Mouse (Mus musculus) bone marrow macrophage, adult 2 months (primary cell): ENCODE results near the gene Fgfr2.

Experiments
- CTCF ChIP-seq: IDR thresholded peaks from 2 replicates; pipeline ENCODE4 v1.5.1; 2012; ENCODE audit warnings: low read depth, mild to moderate bottlenecking, low read length, moderate library complexity
- POLR2A ChIP-seq: IDR thresholded peaks from 2 replicates; pipeline ENCODE4 v1.6.1; 2012; ENCODE audit warnings: mild to moderate bottlenecking, low read depth, low read length, borderline replicate concordance

- TF ChIP-seq POLR2A, result no peak
- no peak for TF ChIP-seq CTCF
These were observed 2960.4 kb downstream of the Fgfr2 start for GRCm38 (mm10) chr7:130162718-130163117.
